Mouse (Mus musculus) brain, embryonic 14.5 days (tissue): ENCODE measurements around the gene BC067074.

Experiments used
- CTCF ChIP-seq: fragments of 200-500 bp; IDR thresholded peaks from 2 replicates; pipeline ENCODE4 v1.5.1; 2012; ENCODE audit warnings: inconsistent platforms, mild to moderate bottlenecking, moderate library complexity, borderline replicate concordance; ENCODE audit not compliant: insufficient read depth, insufficient read length; ENCODE audit errors: extremely low read depth
- POLR2A ChIP-seq: fragments of 200-500 bp; IDR thresholded peaks from 2 replicates; pipeline ENCODE4 v1.6.1; 2012; ENCODE audit warnings: mild to moderate bottlenecking, inconsistent platforms, borderline replicate concordance; ENCODE audit not compliant: poor library complexity, insufficient read depth, insufficient read length, severe bottlenecking; ENCODE audit errors: extremely low read depth

- TF ChIP-seq POLR2A (no peak), CTCF (no peak)
Observed at GRCm38 (mm10) chr13:113333931-113334330, 41.0 kb downstream of the BC067074 start.
